Mouse (Mus musculus) G1E (cell line): ENCODE data around the gene Lrrc47. TPM values are rescaled to one million over a fixed set of nuclear protein-coding genes. Genes with fewer than 3 reads are reported as not detected.
A peak's percentile ranks its signal among the peaks of the same experiment; 100 is the strongest.

ENCODE experiments used
- ATAC-seq: 2 replicates; pipeline ENCODE4 v1.8.0; 2016; ENCODE audit warnings: mild to moderate bottlenecking; ENCODE audit not compliant: insufficient number of reproducible peaks, poor library complexity, low FRiP score, severe bottlenecking; ENCODE audit errors: extremely low read depth
- DNase-seq: peaks from one replicate; pipeline ENCODE4 v3.0.0; 2012; ENCODE audit warnings: low spot score
- H3K27me3 ChIP-seq: 2 replicates; pipeline ENCODE4 v1.6.1; 2012; ENCODE audit warnings: mild to moderate bottlenecking, low read length, inconsistent platforms; ENCODE audit not compliant: insufficient read depth
- H3K36me3 ChIP-seq: replicated peaks from 2 replicates; pipeline ENCODE3; 2012; ENCODE audit warnings: mild to moderate bottlenecking, inconsistent platforms
- H3K4me1 ChIP-seq: 2 replicates; pipeline ENCODE4 v1.6.1; 2012; ENCODE audit warnings: low read depth, low read length, inconsistent platforms, mixed read lengths; ENCODE audit not compliant: insufficient read depth
- H3K4me3 ChIP-seq: 2 replicates; pipeline ENCODE4 v1.5.1; 2012; ENCODE audit warnings: low read depth, mild to moderate bottlenecking, inconsistent platforms, low read length, moderate library complexity, mixed read lengths
- H3K9me3 ChIP-seq: replicated peaks from 2 replicates; pipeline ENCODE4 v1.6.1; 2012; ENCODE audit warnings: inconsistent platforms
- CTCF ChIP-seq: IDR thresholded peaks from 2 replicates; pipeline ENCODE4 v1.5.1; 2012; ENCODE audit warnings: low read depth, low read length, inconsistent platforms, mixed read lengths
- GATA1 ChIP-seq: IDR thresholded peaks from 2 replicates; pipeline ENCODE4 v1.6.1; 2012; ENCODE audit warnings: borderline replicate concordance, low read length, inconsistent platforms, mixed read lengths
- GATA2 ChIP-seq: IDR thresholded peaks from 2 replicates; pipeline ENCODE4 v1.6.1; 2012; ENCODE audit warnings: low read depth, low read length, inconsistent platforms, borderline replicate concordance
- POLR2AphosphoS5 ChIP-seq: IDR thresholded peaks from 2 replicates; pipeline ENCODE4 v1.6.1; 2012; ENCODE audit warnings: low read depth, low read length, inconsistent platforms; ENCODE audit not compliant: insufficient replicate concordance
- TAL1 ChIP-seq: conservative IDR thresholded peaks from 2 replicates; pipeline ENCODE4 v1.6.1; 2012; ENCODE audit warnings: low read depth, low read length, inconsistent platforms, mixed read lengths
- polyA plus RNA-seq: library from polyadenylated mRNA; stranded (reverse); fragments of >175 nt; gene quantifications from 2 replicates; pipeline ENCODE4 v1.2.3, GENCODE M21; 2012
- total RNA-seq, 2 experiments: library from RNA; stranded (forward) in 1 of 2; stranded (reverse) in 1 of 2; fragments of 200-1000 nt in 1 of 2; fragments of >200 nt in 1 of 2; fragmentation: Nextera tagmentation in 1 of 2; gene quantifications; 2 replicates each; pipeline ENCODE4 v1.2.3; 2014 to 2017

Gene Lrrc47
- total and polyA plus RNA-seq, 3 experiments: 24.8 to 201 (median 40.7) TPM

DNA sequence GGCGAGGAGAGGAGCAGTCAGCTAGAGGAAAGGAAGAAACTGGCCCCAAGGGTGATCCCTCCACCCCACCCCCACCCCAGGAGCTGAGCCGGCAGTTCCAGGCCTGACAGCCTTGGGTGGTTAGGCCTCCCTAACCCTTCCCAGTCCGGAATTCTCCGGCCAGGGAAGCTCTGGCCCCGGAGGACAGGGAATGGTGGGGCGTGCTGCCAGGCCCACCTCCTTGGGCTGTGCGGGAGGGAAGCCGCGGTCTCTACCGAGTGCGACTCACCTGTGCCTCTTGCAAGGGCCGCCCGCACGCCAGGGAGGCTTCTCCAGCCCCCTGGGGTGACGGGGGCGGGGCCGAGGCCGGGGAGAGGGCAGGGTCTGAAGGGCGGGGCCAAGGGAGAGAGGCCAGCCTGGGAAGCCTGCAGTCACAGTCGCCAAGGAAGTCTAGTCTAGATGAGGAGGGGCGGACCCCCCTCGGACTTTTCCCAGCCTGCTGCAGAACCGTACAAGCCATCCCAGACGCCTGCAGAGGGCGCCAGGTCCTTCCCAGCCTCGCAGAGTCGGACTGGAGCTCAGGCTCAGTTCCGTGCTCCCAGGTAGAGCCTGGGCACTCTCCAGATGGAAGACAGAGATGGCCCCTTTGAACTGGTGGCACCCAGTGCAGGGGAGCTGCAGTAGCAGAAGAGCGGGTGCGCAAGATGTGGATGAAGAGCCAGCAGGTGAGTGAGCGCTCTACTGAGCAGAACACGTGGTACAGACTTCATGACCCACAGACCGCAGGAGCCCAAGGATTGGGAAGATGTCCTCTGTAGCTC, 14.3 kb downstream of the Lrrc47 start, which contains the start of gene Smim1:
TSS of gene Smim1 (minus strand) at position 590 of the 800 bp plus-strand sequence.
- no peak for TF ChIP-seq GATA1
- no peak for TF ChIP-seq TAL1
- TF ChIP-seq GATA2: no peak
- TF ChIP-seq POLR2AphosphoS5: no peak
- TF ChIP-seq CTCF: no peak; the same call in 1 of the 2 replicates
- DNase-seq: peak; percentile 91

GRCm38 (mm10) chr4:154026441-154026761, 14.9 kb downstream of the Lrrc47 start:
- peaks cover 64% of the 10 kb centered on the region for H3K4me1 ChIP-seq
- H3K27me3 ChIP-seq: no peaks in the 10 kb centered on the region
- H3K9me3 ChIP-seq: no peaks in the 10 kb centered on the region
- H3K36me3 ChIP-seq: peaks cover 69% of the 10 kb centered on the region
- ATAC-seq (no peak), DNase-seq (no peak)
- TF ChIP-seq GATA2 (no peak), POLR2AphosphoS5 (no peak), CTCF (no peak), GATA1 (no peak), TAL1 (no peak)
- H3K4me3 ChIP-seq: peak overlapping the region; percentile 89

More for the DNA sequence above, 14.3 kb downstream of the Lrrc47 start, which contains the start of gene Smim1:
- Histone ChIP-seq H3K4me3 (peak within 1 kb of the TSS; percentile 89), H3K4me1 (peaks cover 70% of the 10 kb centered on the region), H3K9me3 (no peaks in the 10 kb centered on the region), H3K27me3 (no peaks in the 10 kb centered on the region), H3K36me3 (peaks cover 69% of the 10 kb centered on the region)
- ATAC-seq: peak; percentile 43

GRCm38 (mm10) chr4:154028066-154028465, 16.5 kb downstream of the Lrrc47 start:
- DNase-seq: no peak
- Histone ChIP-seq H3K4me1 (peaks cover 55% of the 10 kb centered on the region), H3K36me3 (peaks cover 66% of the 10 kb centered on the region), H3K9me3 (no peaks in the 10 kb centered on the region), H3K4me3 (no peak overlapping the region; the same call in 1 of the 2 replicates), H3K27me3 (no peaks in the 10 kb centered on the region)
- TF ChIP-seq GATA1 (no peak), POLR2AphosphoS5 (no peak), CTCF (no peak), GATA2 (no peak)
- no peak for ATAC-seq

- Histone ChIP-seq H3K4me3 (no peak overlapping the region), H3K4me1 (peaks cover 52% of the 10 kb centered on the region), H3K27me3 (no peaks in the 10 kb centered on the region), H3K9me3 (no peaks in the 10 kb centered on the region), H3K36me3 (peaks cover 66% of the 10 kb centered on the region)
- DNase-seq (no peak), ATAC-seq (no peak)
- no peak for TF ChIP-seq POLR2AphosphoS5
- TF ChIP-seq CTCF: peak; percentile 50
- TF ChIP-seq TAL1: no peak
- no peak for TF ChIP-seq GATA1
- TF ChIP-seq GATA2: no peak
Observed at GRCm38 (mm10) chr4:154028646-154029045, 17.1 kb downstream of the Lrrc47 start.

- H3K4me3 ChIP-seq: no peak overlapping the region
- ATAC-seq: no peak
Observed at GRCm38 (mm10) chr4:154037123-154037522, 25.6 kb downstream of the Lrrc47 start.

DNA sequence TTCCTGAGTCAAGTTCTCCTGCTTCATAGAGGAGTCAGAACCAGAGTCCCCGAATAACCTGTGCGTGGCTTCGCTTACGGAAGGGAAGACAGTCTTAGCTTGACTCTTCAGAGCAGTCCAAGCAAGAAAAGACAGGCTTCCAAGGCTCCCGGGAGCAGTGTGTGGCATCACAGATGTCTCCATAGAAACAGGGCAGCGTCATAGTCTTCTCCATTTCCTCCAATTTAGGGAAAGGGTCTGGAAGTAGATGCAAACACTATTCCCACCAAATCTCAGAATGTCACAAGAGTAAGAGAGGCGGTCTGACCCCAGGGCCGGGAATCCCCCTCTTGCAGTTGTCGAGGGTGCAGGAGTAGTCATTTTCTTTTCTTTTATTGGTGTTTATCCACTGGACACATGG, 31.0 kb downstream of the Lrrc47 start, which contains the start of gene Ccdc27:
TSS of gene Ccdc27 (minus strand) at position 101 of the 400 bp plus-strand sequence.
- Histone ChIP-seq H3K4me3 (no peak within 1 kb of the TSS), H3K36me3 (peaks cover 11% of the 10 kb centered on the region), H3K4me1 (no peaks in the 10 kb centered on the region), H3K27me3 (no peaks in the 10 kb centered on the region), H3K9me3 (no peaks in the 10 kb centered on the region)
- TF ChIP-seq CTCF: no peak
- no peak for TF ChIP-seq TAL1
- TF ChIP-seq GATA1: no peak
- TF ChIP-seq GATA2: no peak
- TF ChIP-seq POLR2AphosphoS5: no peak
- DNase-seq (no peak), ATAC-seq (no peak)

More at GRCm38 (mm10) chr4:154037123-154037522, 25.6 kb downstream of the Lrrc47 start:
- Histone ChIP-seq H3K9me3 (no peaks in the 10 kb centered on the region), H3K27me3 (no peaks in the 10 kb centered on the region), H3K36me3 (peaks cover 53% of the 10 kb centered on the region), H3K4me1 (peaks cover 15% of the 10 kb centered on the region)
- no peak for DNase-seq
- TF ChIP-seq POLR2AphosphoS5 (no peak), GATA1 (no peak), TAL1 (no peak), GATA2 (no peak), CTCF (no peak)
